Mouse (Mus musculus) MEL (cell line): ENCODE data around the gene Tango6. TPM values are rescaled to one million over a fixed set of nuclear protein-coding genes. Genes with fewer than 3 reads are reported as not detected.

Experiments
- DNase-seq: peaks from one replicate; pipeline ENCODE4 v3.0.0; 2011; ENCODE audit warnings: low read depth, low spot score
- H3K27ac ChIP-seq: 2 replicates; pipeline ENCODE4 v1.5.1; 2012; ENCODE audit warnings: low read depth, mild to moderate bottlenecking, control low read depth, low read length, moderate library complexity; ENCODE audit not compliant: control insufficient read depth
- H3K27me3 ChIP-seq, 2 experiments: fragments of 150-350 bp in 1 of 2; sonication (generic) in 1 of 2; 2 replicates each; pipeline ENCODE4 v1.6.1; 2012; ENCODE audit warnings: low read length in 2 of 2, mild to moderate bottlenecking in 2 of 2, improper control_type of control experiment in 1 of 2, moderate library complexity in 1 of 2; ENCODE audit not compliant: insufficient read depth in 2 of 2, control insufficient read depth in 1 of 2
- H3K36me3 ChIP-seq, 2 experiments: 2 replicates each; pipeline ENCODE4 v1.6.1; 2012 to 2014; ENCODE audit warnings: low read length in 2 of 2, improper control_type of control experiment in 1 of 2, inconsistent platforms in 1 of 2, mild to moderate bottlenecking in 1 of 2; ENCODE audit not compliant: insufficient read depth in 2 of 2, control insufficient read depth in 1 of 2
- H3K4me1 ChIP-seq, 2 experiments: fragments of 150-350 bp in 1 of 2; sonication (generic) in 1 of 2; 2 replicates each; pipeline ENCODE4 v1.6.1; 2012; ENCODE audit warnings: low read length in 2 of 2, improper control_type of control experiment in 1 of 2, mild to moderate bottlenecking in 1 of 2; ENCODE audit not compliant: insufficient read depth in 2 of 2, control insufficient read depth in 1 of 2
- H3K4me3 ChIP-seq, 2 experiments: fragments of 150-350 bp in 1 of 2; sonication (generic) in 1 of 2; 2 replicates each; pipeline ENCODE4 v1.5.1; 2012; ENCODE audit warnings: low read depth in 2 of 2, low read length in 2 of 2, mild to moderate bottlenecking in 2 of 2, moderate library complexity in 2 of 2, control low read depth in 1 of 2, improper control_type of control experiment in 1 of 2; ENCODE audit not compliant: control insufficient read depth in 1 of 2, insufficient read depth in 1 of 2
- H3K79me2 ChIP-seq: 2 replicates; pipeline ENCODE4 v1.6.1; 2012; ENCODE audit warnings: mild to moderate bottlenecking, low read length, moderate library complexity; ENCODE audit not compliant: control insufficient read depth, poor library complexity, insufficient read depth
- H3K9ac ChIP-seq: 2 replicates; pipeline ENCODE4 v1.6.1; 2012; ENCODE audit warnings: low read depth, mild to moderate bottlenecking, control low read depth, low read length, moderate library complexity; ENCODE audit not compliant: control insufficient read depth, poor library complexity, severe bottlenecking
- H3K9me3 ChIP-seq: fragments of 150-350 bp; sonication (generic); replicated peaks from 2 replicates; pipeline ENCODE4 v1.6.1; 2012; ENCODE audit warnings: mild to moderate bottlenecking, low read length, improper control_type of control experiment, moderate library complexity; ENCODE audit not compliant: insufficient read depth
- BHLHE40 ChIP-seq: IDR thresholded peaks from 2 replicates; pipeline ENCODE4 v1.6.1; 2012; ENCODE audit warnings: low read depth, mild to moderate bottlenecking, inconsistent platforms, low read length, improper control_type of control experiment, borderline replicate concordance
- E2F4 ChIP-seq: IDR thresholded peaks from 2 replicates; pipeline ENCODE4 v1.6.1; 2011; ENCODE audit warnings: low read depth, low read length, improper control_type of control experiment, borderline replicate concordance
- EP300 ChIP-seq, 2 experiments: IDR thresholded peaks; 2 replicates each; pipeline ENCODE4 v1.6.1; 2011; ENCODE audit warnings: improper control_type of control experiment in 2 of 2, low read length in 2 of 2, low read depth in 1 of 2, mild to moderate bottlenecking in 1 of 2
- GATA1 ChIP-seq: IDR thresholded peaks from 2 replicates; pipeline ENCODE4 v1.6.1; 2011; ENCODE audit warnings: low read depth, low read length, improper control_type of control experiment
- HCFC1 ChIP-seq: IDR thresholded peaks from 2 replicates; pipeline ENCODE4 v1.6.1; 2012; ENCODE audit warnings: low read depth, mild to moderate bottlenecking, inconsistent platforms, low read length, improper control_type of control experiment, moderate library complexity
- JUND ChIP-seq: IDR thresholded peaks from 2 replicates; pipeline ENCODE4 v1.6.1; 2011; ENCODE audit warnings: low read depth, mild to moderate bottlenecking, improper control_type of control experiment, low read length
- MAFK ChIP-seq: IDR thresholded peaks from 2 replicates; pipeline ENCODE4 v1.6.1; 2011; ENCODE audit warnings: low read depth, mild to moderate bottlenecking, low read length, improper control_type of control experiment, borderline replicate concordance
- MAX ChIP-seq: IDR thresholded peaks from 2 replicates; pipeline ENCODE4 v1.6.1; 2011; ENCODE audit warnings: low read length, improper control_type of control experiment
- MXI1 ChIP-seq: IDR thresholded peaks from 2 replicates; pipeline ENCODE4 v1.6.1; 2011; ENCODE audit warnings: mild to moderate bottlenecking, low read depth, low read length, improper control_type of control experiment
- MYC ChIP-seq: IDR thresholded peaks from 2 replicates; pipeline ENCODE4 v1.6.1; 2011; ENCODE audit warnings: low read depth, mild to moderate bottlenecking, low read length, improper control_type of control experiment, moderate library complexity
- NELFE ChIP-seq: IDR thresholded peaks from 2 replicates; pipeline ENCODE4 v1.6.1; 2011; ENCODE audit warnings: low read depth, low read length, improper control_type of control experiment
- NRF1 ChIP-seq: IDR thresholded peaks from 2 replicates; pipeline ENCODE4 v1.6.1; 2014; ENCODE audit warnings: low read depth, mild to moderate bottlenecking, inconsistent platforms, low read length, improper control_type of control experiment, moderate library complexity; ENCODE audit not compliant: poor library complexity, insufficient read depth, severe bottlenecking
- POLR2A ChIP-seq, 2 experiments: IDR thresholded peaks; 2 replicates each; pipeline ENCODE4 v1.6.1; 2011 to 2012; ENCODE audit warnings: low read length in 2 of 2, mild to moderate bottlenecking in 2 of 2, control low read depth in 1 of 2, improper control_type of control experiment in 1 of 2, low read depth in 1 of 2, moderate library complexity in 1 of 2; ENCODE audit not compliant: control insufficient read depth in 1 of 2, insufficient read depth in 1 of 2, poor library complexity in 1 of 2
- RCOR1 ChIP-seq: IDR thresholded peaks from 2 replicates; pipeline ENCODE4 v1.6.1; 2012; ENCODE audit warnings: low read depth, mild to moderate bottlenecking, inconsistent platforms, low read length, improper control_type of control experiment
- TBP ChIP-seq: IDR thresholded peaks from 2 replicates; pipeline ENCODE4 v1.8.0; 2011; ENCODE audit warnings: low read depth, low read length, improper control_type of control experiment
- ZC3H11A ChIP-seq: IDR thresholded peaks from 2 replicates; pipeline ENCODE4 v1.6.1; 2012; ENCODE audit warnings: low read depth, mild to moderate bottlenecking, inconsistent platforms, low read length, improper control_type of control experiment
- ZNF384 ChIP-seq: IDR thresholded peaks from 2 replicates; pipeline ENCODE4 v1.6.1; 2012; ENCODE audit warnings: low read depth, mild to moderate bottlenecking, inconsistent platforms, low read length, improper control_type of control experiment
- polyA plus RNA-seq, 2 experiments: library from polyadenylated mRNA; stranded (reverse) in 1 of 2; unstranded in 1 of 2; fragments of >175 nt in 1 of 2; fragments of >200 nt in 1 of 2; gene quantifications; 2 replicates each; pipeline versions ENCODE4 v1.2.1 to v1.2.4; 2012; ENCODE audit warnings: low replicate concordance in 2 of 2, low read depth in 1 of 2; ENCODE audit not compliant: insufficient read length in 2 of 2, insufficient read depth in 1 of 2, missing spikeins in 1 of 2
- total RNA-seq: library from RNA; depleted of rRNA; stranded (reverse); fragments of 300-350 nt; gene quantifications from 2 replicates; pipeline ENCODE4 v1.2.3, GENCODE M21; 2012

The Tango6 gene
- total and polyA plus RNA-seq, 3 experiments, result 3.0 to 6.1 TPM; not detected in 1

DNA sequence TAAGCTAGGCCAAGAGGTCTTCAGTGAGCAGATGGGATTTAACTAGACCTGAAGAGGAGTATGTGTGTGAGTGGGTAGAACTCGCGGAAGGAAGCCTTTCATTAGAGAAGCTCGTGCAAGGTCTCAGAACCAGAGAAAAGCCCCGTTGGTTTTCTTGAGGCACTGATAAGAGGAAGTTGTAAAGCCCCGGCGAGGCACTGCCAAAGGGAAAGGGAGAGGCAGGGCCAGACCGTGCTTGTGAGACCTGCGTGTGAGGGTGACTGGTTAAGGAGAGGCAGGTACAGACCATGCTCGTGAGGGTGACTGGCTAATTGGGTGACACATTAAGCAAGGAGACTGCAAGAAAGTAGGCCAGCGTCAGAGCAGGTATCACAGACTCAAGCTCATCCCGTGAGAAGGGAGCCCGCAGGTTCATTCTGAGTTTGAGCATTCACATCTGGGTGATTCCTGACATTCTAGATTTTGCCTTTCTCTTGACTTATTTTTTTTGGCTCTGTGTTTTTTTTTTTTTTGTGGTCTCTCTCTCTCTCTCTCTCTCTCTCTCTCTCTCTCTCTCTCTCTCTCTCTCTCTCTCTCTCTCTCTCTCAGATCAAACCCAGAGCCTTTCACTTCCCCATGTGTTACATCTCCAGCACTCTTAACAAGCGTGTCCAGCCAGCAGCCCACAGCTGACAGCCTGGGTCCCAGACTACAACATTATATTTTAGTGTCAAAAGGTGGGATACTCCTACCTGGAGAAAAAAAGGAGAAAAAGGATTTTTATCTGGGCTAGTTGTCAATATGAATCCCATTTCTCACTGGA is 54.2 kb downstream of the Tango6 start:
- H3K9ac ChIP-seq, result no peak overlapping the region
- no peak overlapping the region for H3K27ac ChIP-seq
- H3K36me3 ChIP-seq, result no peaks in the 10 kb centered on the region; a peak in 1 of 4 replicates
- H3K9me3 ChIP-seq, result no peaks in the 10 kb centered on the region
- no peak overlapping the region for H3K4me3 ChIP-seq
- DNase-seq, result peak; percentile 42
- H3K4me1 ChIP-seq, result no peaks in the 10 kb centered on the region
- peak; percentile 68; the same call in 1 of the 2 replicates for TF ChIP-seq JUND
- peak; percentile 42 for TF ChIP-seq ZNF384
- TF ChIP-seq POLR2A (IDR thresholded peaks at IDR 0.05; ENCODE audit: control insufficient read depth in 1 of 2, insufficient read depth in 1 of 2, low read depth in 1 of 2, low read length in 2 of 2, poor library complexity in 1 of 2), result no peak
- no peaks in the 10 kb centered on the region for H3K79me2 ChIP-seq
- H3K27me3 ChIP-seq, result no peaks in the 10 kb centered on the region

DNA sequence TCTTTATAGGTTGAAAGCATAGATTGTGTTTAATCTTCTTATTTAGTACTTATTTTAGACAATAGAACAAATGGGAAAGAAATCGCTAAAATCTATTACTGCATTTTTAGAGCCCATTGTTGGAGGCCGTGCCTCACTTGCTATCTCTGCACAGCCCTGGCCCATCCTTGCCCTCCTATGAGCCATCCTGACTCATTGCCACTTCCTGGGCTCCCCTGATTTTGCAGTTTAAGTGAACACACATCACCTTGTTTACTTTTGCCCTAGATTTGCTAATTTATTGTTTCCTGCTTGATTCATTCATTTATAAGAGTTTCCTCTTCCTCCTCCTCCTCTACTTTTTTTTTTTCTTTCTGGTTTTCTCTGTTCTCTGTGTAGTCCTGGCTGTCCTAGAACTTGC is 55.0 kb downstream of the Tango6 start:
- Histone ChIP-seq H3K9ac (no peak overlapping the region), H3K27me3 (no peaks in the 10 kb centered on the region), H3K4me3 (no peak overlapping the region), H3K4me1 (no peaks in the 10 kb centered on the region), H3K9me3 (no peaks in the 10 kb centered on the region), H3K79me2 (no peaks in the 10 kb centered on the region), H3K27ac (no peak overlapping the region), H3K36me3 (no peaks in the 10 kb centered on the region; a peak in 1 of 4 replicates)
- TF ChIP-seq TBP (no peak), BHLHE40 (no peak), ZC3H11A (no peak), GATA1 (no peak), EP300 (IDR thresholded peaks at IDR 0.05; ENCODE audit: low read depth in 1 of 2, low read length in 2 of 2) (no peak), RCOR1 (no peak), NRF1 (no peak), MYC (no peak), MAX (no peak), MAFK (no peak), JUND (no peak), NELFE (no peak), E2F4 (no peak), HCFC1 (no peak), MXI1 (no peak), ZNF384 (no peak)
- no peak for DNase-seq
